Mouse (Mus musculus) olfactory bulb, adult 2 months (tissue): ENCODE measurements around the gene Tox2.

Source experiments
- CTCF ChIP-seq: fragments of 200-500 bp; IDR thresholded peaks from 2 replicates; pipeline ENCODE4 v1.5.1; 2012; ENCODE audit warnings: low read depth, mild to moderate bottlenecking, low read length, moderate library complexity; ENCODE audit not compliant: insufficient read depth
- POLR2A ChIP-seq: fragments of 200-500 bp; IDR thresholded peaks from 2 replicates; pipeline ENCODE4 v1.6.1; 2012; ENCODE audit warnings: mild to moderate bottlenecking, low read depth, low read length, moderate library complexity; ENCODE audit not compliant: insufficient read depth

DNA sequence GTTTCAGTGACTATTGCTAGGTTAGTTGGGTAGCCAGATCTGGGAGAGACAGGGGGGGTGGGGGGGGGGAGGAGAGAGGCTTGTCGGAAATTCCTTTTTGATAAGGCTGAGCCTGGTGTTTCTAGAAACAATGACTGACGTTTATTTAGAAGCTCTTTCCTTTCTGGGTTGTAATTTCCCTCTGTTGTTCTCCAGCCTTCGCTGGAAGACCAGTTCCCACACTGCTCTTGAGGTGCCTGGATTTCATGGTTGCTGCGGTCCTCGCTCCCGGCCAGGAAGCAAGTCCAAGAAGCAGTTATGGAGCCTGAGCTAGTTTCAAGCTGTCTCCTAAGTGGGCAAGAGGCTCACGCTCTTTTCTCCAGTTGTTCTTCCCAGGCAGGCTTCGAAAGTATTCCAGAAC is 1.0 kb upstream of the Tox2 start:
- TF ChIP-seq CTCF (no peak), POLR2A (no peak)
